Mouse (Mus musculus) Muller cell, postnatal 12 days (primary cell): ENCODE measurements at regions not wholly inside any gene's neighbourhood (a gene's known extent, or its start where the extent isn't known, plus 50 kb on each side); places are given as distances from the start of the nearest gene placed in this dataset.

Experiments
- DNase-seq: peaks from one replicate; pipeline ENCODE4 v3.0.0-alpha.2; 2015; ENCODE audit errors: inconsistent ontology term

DNA sequence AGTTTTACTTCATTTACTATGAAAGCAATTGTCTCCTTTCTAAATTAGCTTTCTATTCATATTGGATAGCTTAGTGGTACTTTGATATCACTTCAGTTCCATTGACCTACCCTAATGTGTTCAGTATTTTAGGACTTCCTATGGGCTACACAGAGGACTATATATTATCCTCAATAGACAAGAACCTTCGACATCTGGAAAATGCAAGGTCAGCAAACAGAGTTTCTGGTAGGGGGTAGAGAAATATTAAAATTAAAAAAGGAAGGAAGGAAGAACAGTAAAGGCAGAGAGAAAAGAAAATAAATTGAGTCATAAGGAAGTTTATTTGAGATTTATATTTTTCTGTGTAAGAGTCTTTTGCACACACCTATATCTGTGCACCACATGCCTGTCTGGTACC, 107.4 kb upstream of the Insig1 start:
- DNase-seq: no peak

GRCm38 (mm10) chr5:27995186-27995585, 76.0 kb upstream of the Insig1 start:
- peak; percentile 43 for DNase-seq

DNA sequence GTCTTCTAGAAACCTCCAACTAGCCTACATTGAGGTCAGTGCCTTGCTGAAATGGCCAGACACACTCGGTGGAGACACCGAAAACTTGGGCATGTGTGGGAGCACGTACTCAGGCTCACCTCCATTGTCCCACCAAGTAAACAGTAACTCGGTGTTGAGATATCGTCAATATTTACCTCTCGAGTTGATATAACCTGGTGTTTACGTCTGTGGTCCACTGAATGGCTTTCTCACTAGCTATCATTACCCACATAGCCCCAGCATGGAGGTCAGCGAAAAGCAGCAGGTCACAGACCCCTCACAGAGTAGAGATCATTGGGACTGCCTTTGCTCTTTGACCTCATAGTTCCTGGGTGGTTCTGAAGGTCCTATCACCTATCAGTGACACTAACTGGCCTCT, 73.4 kb upstream of the Insig1 start:
- DNase-seq: no peak

DNA sequence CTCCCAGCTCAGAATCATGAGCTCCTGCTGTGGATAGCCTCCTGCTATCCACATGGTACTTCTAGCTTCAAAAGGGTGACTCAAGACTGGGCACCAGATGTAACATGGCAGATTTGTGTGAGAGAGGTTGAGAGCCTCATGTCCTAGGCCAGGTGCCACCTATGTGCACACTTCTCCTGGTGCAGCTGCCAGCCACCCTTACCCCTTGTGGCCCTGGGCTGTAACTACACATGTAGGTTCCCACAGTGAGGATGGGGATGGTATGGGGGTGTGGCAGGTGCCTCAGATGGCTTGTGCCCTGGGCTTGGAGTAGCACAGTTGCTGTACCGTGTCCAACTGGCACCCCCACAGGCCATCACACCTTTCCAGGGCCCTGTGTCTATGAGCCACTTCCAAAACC, 68.2 kb upstream of the Insig1 start:
- no peak for DNase-seq

- no peak for DNase-seq
These were observed 67.2 kb upstream of the Insig1 start for GRCm38 (mm10) chr5:28003756-28004486.

GRCm38 (mm10) chr5:28004487-28004827, 66.7 kb upstream of the Insig1 start:
- DNase-seq: no peak

GRCm38 (mm10) chr5:28009386-28009785, 61.8 kb upstream of the Insig1 start:
- DNase-seq: peak; percentile 41

GRCm38 (mm10) chr5:28009871-28010270, 61.3 kb upstream of the Insig1 start:
- DNase-seq: no peak

GRCm38 (mm10) chr5:28010529-28010928, 60.6 kb upstream of the Insig1 start:
- no peak for DNase-seq

DNA sequence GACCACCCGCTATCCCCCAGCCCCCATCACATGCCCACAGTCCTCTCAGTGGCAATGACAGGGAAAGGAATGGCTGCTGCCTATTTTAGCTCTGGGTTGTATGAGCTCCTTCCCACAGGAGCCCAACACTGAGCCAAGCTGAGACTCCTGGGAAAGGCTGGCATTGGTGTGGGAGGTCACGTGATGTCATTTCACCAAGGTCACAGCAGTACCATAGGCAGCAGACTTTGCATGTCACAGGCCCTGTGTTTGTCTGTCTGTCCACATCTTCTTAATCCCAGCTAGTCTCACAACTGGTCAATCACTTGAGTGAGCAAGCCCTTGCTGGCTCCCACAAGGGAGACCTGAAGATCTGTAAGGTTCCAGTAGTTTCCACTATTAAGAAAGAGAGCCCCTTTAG, 58.7 kb upstream of the Insig1 start:
- no peak for DNase-seq

DNA sequence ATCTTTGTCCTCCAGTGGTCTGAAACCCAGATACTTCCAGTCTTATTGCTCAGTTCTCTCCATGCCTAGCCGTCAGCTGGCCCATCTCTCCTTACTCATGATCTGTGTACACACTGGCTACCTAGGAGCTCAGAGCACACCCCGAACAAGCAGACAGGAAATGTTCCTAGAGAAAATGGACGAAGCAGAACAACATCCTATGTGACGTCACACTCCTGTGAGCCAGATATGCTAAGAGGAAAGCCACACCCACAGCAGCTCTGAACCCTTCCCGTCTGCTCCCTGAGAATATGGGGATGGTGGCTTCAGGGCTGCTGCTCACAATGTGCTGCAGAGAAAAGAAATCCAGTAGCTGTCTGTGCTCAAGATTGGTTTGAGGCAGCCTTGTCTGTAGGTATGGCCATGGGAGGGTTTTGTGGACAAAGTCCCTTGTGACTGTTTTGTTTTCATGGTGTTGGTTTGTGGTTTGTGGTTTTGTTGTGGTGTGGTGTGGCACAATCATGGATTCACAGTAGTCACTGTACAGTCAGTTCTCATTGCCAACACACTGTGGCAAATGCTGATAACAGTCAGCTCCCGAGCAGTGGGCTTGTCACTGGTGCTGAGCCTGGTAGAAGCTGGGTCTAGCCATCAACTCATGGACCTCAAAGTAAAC, 57.4 kb upstream of the Insig1 start:
- no peak for DNase-seq

DNA sequence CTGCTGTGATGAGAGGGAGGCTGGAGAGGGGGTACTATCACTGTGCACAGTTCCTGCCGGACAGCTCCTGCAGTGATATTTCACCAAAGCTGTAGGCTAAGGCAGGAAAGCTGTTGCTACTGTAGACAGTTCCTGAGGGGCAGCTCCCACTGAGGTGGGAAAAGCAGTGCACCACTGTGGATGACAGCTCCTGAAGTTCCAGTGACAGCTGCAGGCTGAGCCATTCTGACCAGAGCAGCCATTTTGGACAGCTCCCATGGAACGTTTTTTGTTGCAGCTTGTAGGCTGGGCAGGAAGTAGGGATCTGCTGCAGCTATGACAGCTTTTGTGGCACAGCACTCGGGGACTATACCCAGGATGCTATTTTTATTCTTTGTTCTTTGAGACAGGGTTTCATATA, 51.3 kb upstream of the Insig1 start:
- no peak for DNase-seq
